Mouse (Mus musculus): ENCODE measurements around the gene Egf. TPM values are rescaled to one million over a fixed set of nuclear protein-coding genes. Genes with fewer than 3 reads are reported as not detected.
A peak's percentile ranks its signal among the peaks of the same experiment; 100 is the strongest.

Egf gene
- total RNA-seq, 1 experiment = 2.2 TPM

DNA sequence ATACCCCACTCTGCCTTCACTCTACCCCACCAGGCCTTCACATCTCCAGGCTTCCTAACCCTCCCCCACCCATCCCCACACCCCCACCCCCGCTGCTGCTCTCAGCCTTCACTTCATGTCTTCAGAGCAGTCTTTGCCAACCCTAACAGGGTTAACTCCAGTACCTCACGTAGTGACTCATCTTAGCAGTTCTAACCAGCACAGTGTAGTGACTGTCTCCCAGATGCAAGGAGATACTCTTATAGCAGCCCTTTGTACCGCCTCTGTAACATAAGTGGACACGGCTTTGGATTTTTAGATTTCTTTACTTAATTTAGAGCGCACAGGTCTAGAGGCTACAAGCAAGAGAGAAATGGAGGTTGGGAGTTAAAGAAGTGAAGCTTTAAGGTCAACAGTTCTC is 106.5 kb downstream of the Egf start:
- H3K4me1 ChIP-seq (ENCODE audit: control insufficient read depth in 2 of 2, insufficient read depth in 2 of 2, low read length in 2 of 2, poor library complexity in 1 of 2) = peaks cover 0 to 24% of the 10 kb centered on the region in 2 experiments; a peak in 3 of 4 replicates
- H3K9ac ChIP-seq (ENCODE audit: insufficient read depth, low read depth, low read length, poor library complexity, severe bottlenecking) = no peak overlapping the region
- TF ChIP-seq CHD2 (IDR thresholded peaks at IDR 0.05; ENCODE audit: low read depth, low read length) (no peak), HCFC1 (IDR thresholded peaks at IDR 0.05; ENCODE audit: borderline replicate concordance, insufficient read depth, low read length) (no peak), MAFK (IDR thresholded peaks at IDR 0.05; ENCODE audit: insufficient read depth, low read depth, low read length) (no peak), ZC3H11A (IDR thresholded peaks at IDR 0.05; ENCODE audit: borderline replicate concordance, low read depth, low read length) (no peak)
- H3K27ac ChIP-seq (ENCODE audit: insufficient read depth, low read depth, low read length, poor library complexity, severe bottlenecking) = peak overlapping the region; percentile 9; the same call in 1 of the 2 replicates
- no peaks in the 10 kb centered on the region for H3K9me3 ChIP-seq (ENCODE audit: control insufficient read depth, insufficient read depth, low read depth, low read length)
- in situ Hi-C loops (cut with MboI; ENCODE audit: low sequenced_read_pairs in 2 of 2, unreplicated experiment in 2 of 2) = no loop called here
- no peak overlapping the region for H3K4me3 ChIP-seq (ENCODE audit: insufficient read depth in 1 of 2, low read depth in 1 of 2, low read length in 2 of 2, poor library complexity in 1 of 2, severe bottlenecking in 1 of 2)
- no peaks in the 10 kb centered on the region; the same call in 1 of the 2 replicates for H3K36me3 ChIP-seq (ENCODE audit: control insufficient read depth, insufficient read depth, low read length, poor library complexity, severe bottlenecking)
- no peak for DNase-seq (ENCODE audit: low read depth, low spot score)

DNA sequence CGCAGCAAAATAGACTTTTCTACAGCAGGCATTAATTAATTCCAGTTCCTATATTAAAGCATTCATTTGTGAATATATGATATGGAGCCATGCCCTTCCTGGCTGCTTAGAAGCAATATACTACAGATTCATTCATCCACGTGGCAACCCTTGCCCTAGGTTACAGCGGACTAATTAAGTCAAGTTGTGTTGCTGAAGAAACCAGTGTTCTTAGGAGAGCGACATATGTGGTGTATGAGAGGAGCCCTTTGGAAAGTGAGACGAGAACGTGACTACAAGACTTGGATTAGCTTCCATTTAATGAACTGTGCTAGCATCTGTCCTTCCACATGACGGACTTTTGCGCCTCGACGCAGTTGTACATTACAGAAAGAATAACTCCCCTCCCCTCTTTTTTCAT is 107.8 kb downstream of the Egf start:
- in situ Hi-C loops (cut with MboI; ENCODE audit: low sequenced_read_pairs in 2 of 2, unreplicated experiment in 2 of 2) = no loop called here
- Histone ChIP-seq H3K36me3 (ENCODE audit: control insufficient read depth, insufficient read depth, low read length, poor library complexity, severe bottlenecking) (no peaks in the 10 kb centered on the region), H3K9ac (ENCODE audit: insufficient read depth, low read depth, low read length, poor library complexity, severe bottlenecking) (no peak overlapping the region), H3K4me1 (ENCODE audit: control insufficient read depth in 2 of 2, insufficient read depth in 2 of 2, low read length in 2 of 2, poor library complexity in 1 of 2) (peaks cover 0 to 24% of the 10 kb centered on the region in 2 experiments; a peak in 3 of 4 replicates), H3K27ac (ENCODE audit: insufficient read depth, low read depth, low read length, poor library complexity, severe bottlenecking) (no peak overlapping the region), H3K9me3 (ENCODE audit: control insufficient read depth, insufficient read depth, low read depth, low read length) (no peaks in the 10 kb centered on the region), H3K4me3 (ENCODE audit: insufficient read depth in 1 of 2, low read depth in 1 of 2, low read length in 2 of 2, poor library complexity in 1 of 2, severe bottlenecking in 1 of 2) (no peak overlapping the region)
- TF ChIP-seq ZNF384 (IDR thresholded peaks at IDR 0.05; ENCODE audit: low read depth, low read length) (no peak), CHD2 (IDR thresholded peaks at IDR 0.05; ENCODE audit: low read depth, low read length) (no peak), HCFC1 (IDR thresholded peaks at IDR 0.05; ENCODE audit: borderline replicate concordance, insufficient read depth, low read length) (no peak), ZC3H11A (IDR thresholded peaks at IDR 0.05; ENCODE audit: borderline replicate concordance, low read depth, low read length) (no peak), MAFK (IDR thresholded peaks at IDR 0.05; ENCODE audit: insufficient read depth, low read depth, low read length) (no peak)
- no peak for DNase-seq (ENCODE audit: low read depth, low spot score)

DNA sequence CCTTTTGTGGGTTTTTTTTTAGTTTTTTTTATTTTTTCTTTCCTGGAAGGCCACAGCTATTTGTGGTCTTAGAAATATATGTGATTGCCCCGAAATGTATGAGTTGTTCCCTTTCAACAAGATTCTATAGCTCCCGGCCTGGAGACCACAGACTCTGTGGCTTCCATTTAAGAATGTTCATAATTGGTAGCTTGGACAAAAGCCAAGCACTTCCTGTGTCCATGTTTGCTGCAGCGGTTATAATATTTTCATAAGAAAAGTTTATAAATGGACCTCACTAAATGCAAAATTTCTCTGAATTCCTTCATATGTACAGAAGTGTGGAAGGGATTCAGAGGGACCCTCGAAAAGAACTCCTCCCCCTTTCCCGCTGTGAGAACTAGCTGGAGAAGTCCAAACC is 108.3 kb downstream of the Egf start:
- no peak overlapping the region for H3K4me3 ChIP-seq (ENCODE audit: insufficient read depth in 1 of 2, low read depth in 1 of 2, low read length in 2 of 2, poor library complexity in 1 of 2, severe bottlenecking in 1 of 2)
- H3K9me3 ChIP-seq (ENCODE audit: control insufficient read depth, insufficient read depth, low read depth, low read length) = no peaks in the 10 kb centered on the region
- no peak overlapping the region for H3K9ac ChIP-seq (ENCODE audit: insufficient read depth, low read depth, low read length, poor library complexity, severe bottlenecking)
- in situ Hi-C loops (cut with MboI; ENCODE audit: low sequenced_read_pairs in 2 of 2, unreplicated experiment in 2 of 2) = no loop called here
- no peak overlapping the region for H3K27ac ChIP-seq (ENCODE audit: insufficient read depth, low read depth, low read length, poor library complexity, severe bottlenecking)
- H3K36me3 ChIP-seq (ENCODE audit: control insufficient read depth, insufficient read depth, low read length, poor library complexity, severe bottlenecking) = no peaks in the 10 kb centered on the region
- no peak for TF ChIP-seq CHD2 (IDR thresholded peaks at IDR 0.05; ENCODE audit: low read depth, low read length)
- no peak for TF ChIP-seq HCFC1 (IDR thresholded peaks at IDR 0.05; ENCODE audit: borderline replicate concordance, insufficient read depth, low read length)
- no peak for TF ChIP-seq ZNF384 (IDR thresholded peaks at IDR 0.05; ENCODE audit: low read depth, low read length)
- no peak for TF ChIP-seq ZC3H11A (IDR thresholded peaks at IDR 0.05; ENCODE audit: borderline replicate concordance, low read depth, low read length)
- TF ChIP-seq MAFK (IDR thresholded peaks at IDR 0.05; ENCODE audit: insufficient read depth, low read depth, low read length) = no peak
- DNase-seq (ENCODE audit: low read depth, low spot score) = no peak
- peaks cover 0 to 20% of the 10 kb centered on the region in 2 experiments; a peak in 3 of 4 replicates for H3K4me1 ChIP-seq (ENCODE audit: control insufficient read depth in 2 of 2, insufficient read depth in 2 of 2, low read length in 2 of 2, poor library complexity in 1 of 2)

DNA sequence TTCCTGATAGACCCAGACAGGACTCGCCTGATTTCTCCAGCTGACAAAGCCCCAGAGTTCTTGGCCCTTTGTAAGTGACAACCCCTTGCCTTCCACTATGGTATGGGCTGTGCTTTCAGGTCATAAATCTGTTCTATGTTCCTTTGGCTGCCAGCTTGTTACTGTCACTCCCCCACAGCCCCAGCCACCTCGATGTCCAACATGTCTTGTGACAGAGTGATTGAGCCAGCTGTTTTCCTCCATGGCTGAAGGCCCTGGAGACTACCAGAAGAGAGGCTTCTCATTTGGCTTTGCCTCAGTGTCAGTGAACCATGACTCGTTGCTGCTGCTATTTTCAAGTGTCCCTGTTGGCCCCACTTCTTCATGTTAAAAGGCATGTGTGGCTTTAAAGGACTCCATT is 109.7 kb downstream of the Egf start:
- H3K9ac ChIP-seq (ENCODE audit: insufficient read depth, low read depth, low read length, poor library complexity, severe bottlenecking) = no peak overlapping the region
- H3K4me1 ChIP-seq (ENCODE audit: control insufficient read depth in 2 of 2, insufficient read depth in 2 of 2, low read length in 2 of 2, poor library complexity in 1 of 2) = peaks cover 0 to 19% of the 10 kb centered on the region in 2 experiments; a peak in 3 of 4 replicates
- in situ Hi-C loops (cut with MboI; ENCODE audit: low sequenced_read_pairs in 2 of 2, unreplicated experiment in 2 of 2) = no loop called here
- H3K9me3 ChIP-seq (ENCODE audit: control insufficient read depth, insufficient read depth, low read depth, low read length) = no peaks in the 10 kb centered on the region
- DNase-seq (ENCODE audit: low read depth, low spot score) = no peak
- TF ChIP-seq CHD2 (IDR thresholded peaks at IDR 0.05; ENCODE audit: low read depth, low read length) = no peak
- no peak for TF ChIP-seq HCFC1 (IDR thresholded peaks at IDR 0.05; ENCODE audit: borderline replicate concordance, insufficient read depth, low read length)
- TF ChIP-seq ZC3H11A (IDR thresholded peaks at IDR 0.05; ENCODE audit: borderline replicate concordance, low read depth, low read length) = no peak
- no peak for TF ChIP-seq MAFK (IDR thresholded peaks at IDR 0.05; ENCODE audit: insufficient read depth, low read depth, low read length)
- TF ChIP-seq ZNF384 (IDR thresholded peaks at IDR 0.05; ENCODE audit: low read depth, low read length) = no peak
- H3K4me3 ChIP-seq (ENCODE audit: insufficient read depth in 1 of 2, low read depth in 1 of 2, low read length in 2 of 2, poor library complexity in 1 of 2, severe bottlenecking in 1 of 2) = no peak overlapping the region
- H3K36me3 ChIP-seq (ENCODE audit: control insufficient read depth, insufficient read depth, low read length, poor library complexity, severe bottlenecking) = no peaks in the 10 kb centered on the region
- no peak overlapping the region for H3K27ac ChIP-seq (ENCODE audit: insufficient read depth, low read depth, low read length, poor library complexity, severe bottlenecking)

DNA sequence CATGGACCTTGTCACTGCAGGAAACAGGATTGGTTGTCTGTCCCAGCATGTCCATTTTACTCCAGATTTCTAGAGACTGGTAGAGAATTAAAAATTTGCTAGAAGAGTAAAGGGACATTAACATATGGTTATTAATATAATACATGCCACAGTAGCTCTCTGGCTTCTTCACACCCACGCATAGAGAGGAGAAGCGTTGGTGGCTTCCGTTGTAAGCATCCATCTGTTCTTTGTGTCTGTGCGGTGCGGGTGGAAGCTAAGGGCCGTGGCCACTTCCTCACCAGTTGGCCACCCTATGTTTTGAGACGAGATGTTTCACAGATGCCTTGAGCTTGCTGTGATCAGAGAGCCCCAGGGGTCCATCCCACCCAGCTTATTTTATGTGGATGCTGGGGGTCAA is 113.5 kb downstream of the Egf start:
- Histone ChIP-seq H3K9me3 (ENCODE audit: control insufficient read depth, insufficient read depth, low read depth, low read length) (no peaks in the 10 kb centered on the region), H3K4me3 (ENCODE audit: insufficient read depth in 1 of 2, low read depth in 1 of 2, low read length in 2 of 2, poor library complexity in 1 of 2, severe bottlenecking in 1 of 2) (no peak overlapping the region), H3K27ac (ENCODE audit: insufficient read depth, low read depth, low read length, poor library complexity, severe bottlenecking) (no peak overlapping the region), H3K4me1 (ENCODE audit: control insufficient read depth in 2 of 2, insufficient read depth in 2 of 2, low read length in 2 of 2, poor library complexity in 1 of 2) (no peaks in the 10 kb centered on the region; a peak in 1 of 4 replicates), H3K9ac (ENCODE audit: insufficient read depth, low read depth, low read length, poor library complexity, severe bottlenecking) (no peak overlapping the region), H3K36me3 (ENCODE audit: control insufficient read depth, insufficient read depth, low read length, poor library complexity, severe bottlenecking) (peaks cover 4% of the 10 kb centered on the region)
- DNase-seq (ENCODE audit: low read depth, low spot score) = no peak
- TF ChIP-seq HCFC1 (IDR thresholded peaks at IDR 0.05; ENCODE audit: borderline replicate concordance, insufficient read depth, low read length) = no peak
- no peak for TF ChIP-seq MAFK (IDR thresholded peaks at IDR 0.05; ENCODE audit: insufficient read depth, low read depth, low read length)
- TF ChIP-seq CHD2 (IDR thresholded peaks at IDR 0.05; ENCODE audit: low read depth, low read length) = no peak
- TF ChIP-seq ZC3H11A (IDR thresholded peaks at IDR 0.05; ENCODE audit: borderline replicate concordance, low read depth, low read length) = no peak
- TF ChIP-seq ZNF384 (IDR thresholded peaks at IDR 0.05; ENCODE audit: low read depth, low read length) = no peak
- in situ Hi-C loops (cut with MboI; ENCODE audit: low sequenced_read_pairs in 2 of 2, unreplicated experiment in 2 of 2) = no loop called here

Data from ES-E14 (cell line).